Mouse (Mus musculus): ENCODE measurements around the gene Gm44790.
A peak's percentile ranks its signal among the peaks of the same experiment; 100 is the strongest.

Gm44790 gene

GRCm38 (mm10) chr6:86404100-86404861 lies 22.2 kb upstream of the Gm44790 start, which contains the start of gene Tia1:
TSS of gene Tia1 (plus strand) at chr6:86404219.
- peak; percentile 99 for DNase-seq

DNA sequence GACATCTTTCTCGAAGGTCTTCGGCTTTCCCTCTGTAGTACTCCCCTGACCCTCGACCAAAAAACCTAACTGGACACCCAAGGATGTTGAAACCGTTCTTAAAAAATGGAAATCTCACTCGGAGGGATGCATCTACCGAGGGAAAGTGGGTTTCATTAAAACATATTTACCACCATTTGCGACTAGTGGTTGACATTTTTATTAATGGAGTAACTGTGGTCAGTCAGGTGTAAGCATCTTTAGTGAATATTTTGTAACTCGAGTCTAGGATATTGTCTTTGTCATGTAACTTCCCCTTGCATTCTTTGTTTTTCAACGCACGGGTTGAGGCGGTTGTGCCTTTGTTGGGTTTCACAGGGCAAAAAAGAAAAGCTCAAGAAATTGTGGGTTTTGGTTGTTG lies 21.5 kb upstream of the Gm44790 start:
- DNase-seq: peak in 1 of 2 experiments; percentile 28

GRCm38 (mm10) chr6:86406306-86406705 lies 20.2 kb upstream of the Gm44790 start:
- no peak for DNase-seq

- no peak for DNase-seq
These were observed 7.7 kb upstream of the Gm44790 start for GRCm38 (mm10) chr6:86418711-86419110.

- no peak for DNase-seq
These were observed 7.2 kb upstream of the Gm44790 start for GRCm38 (mm10) chr6:86419239-86419638.

DNA sequence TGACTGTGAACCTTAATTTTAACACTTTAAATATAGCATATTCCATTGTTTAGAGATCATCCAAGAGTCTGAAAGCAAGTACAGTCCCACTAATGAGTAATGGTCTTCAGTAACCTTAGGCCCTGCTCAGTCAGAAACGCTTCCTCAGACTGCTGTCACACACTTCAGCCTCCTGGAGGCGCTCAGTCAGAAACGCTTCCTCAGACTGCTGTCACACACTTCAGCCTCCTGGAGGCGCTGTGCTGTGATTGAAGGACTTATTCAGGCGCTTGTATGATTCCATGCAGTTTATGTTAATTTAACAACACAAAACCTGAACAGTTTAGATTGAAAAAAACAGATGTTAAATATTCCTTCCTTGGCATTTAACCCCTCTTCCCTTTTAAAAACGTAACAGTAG lies 6.0 kb upstream of the Gm44790 start:
- DNase-seq: peak in 1 of 2 experiments; percentile 34

- DNase-seq: no peak
These were observed 5.1 kb downstream of the Gm44790 start for GRCm38 (mm10) chr6:86431531-86431930.

GRCm38 (mm10) chr6:86433696-86434095 lies 7.2 kb downstream of the Gm44790 start:
- no peak for DNase-seq

DNA sequence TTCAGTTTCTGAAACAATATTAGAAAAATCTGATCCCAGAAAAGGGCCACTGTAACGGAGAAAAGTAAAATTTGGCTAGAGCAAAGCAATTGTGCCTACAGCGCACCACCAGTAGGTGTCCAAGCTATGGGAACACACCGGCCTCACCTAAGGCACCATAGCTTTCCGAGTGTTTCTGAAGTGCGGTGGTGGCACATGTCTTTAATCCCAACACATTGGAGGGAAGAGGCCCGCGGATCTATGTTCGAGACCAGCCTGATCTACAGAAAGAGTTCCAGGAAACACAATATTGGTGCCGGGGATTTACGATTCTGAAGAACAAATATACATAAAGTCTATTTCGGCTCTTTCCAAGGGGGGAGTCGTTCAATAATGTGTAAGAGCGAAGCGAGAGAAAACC lies 11.3 kb downstream of the Gm44790 start:
- DNase-seq: peak; percentile 49 to 60

GRCm38 (mm10) chr6:86438272-86439118 lies 12.0 kb downstream of the Gm44790 start, which contains the start of gene C87436:
TSS of gene C87436 (plus strand) at chr6:86438374.
- DNase-seq: peak; percentile 94 to 95

DNA sequence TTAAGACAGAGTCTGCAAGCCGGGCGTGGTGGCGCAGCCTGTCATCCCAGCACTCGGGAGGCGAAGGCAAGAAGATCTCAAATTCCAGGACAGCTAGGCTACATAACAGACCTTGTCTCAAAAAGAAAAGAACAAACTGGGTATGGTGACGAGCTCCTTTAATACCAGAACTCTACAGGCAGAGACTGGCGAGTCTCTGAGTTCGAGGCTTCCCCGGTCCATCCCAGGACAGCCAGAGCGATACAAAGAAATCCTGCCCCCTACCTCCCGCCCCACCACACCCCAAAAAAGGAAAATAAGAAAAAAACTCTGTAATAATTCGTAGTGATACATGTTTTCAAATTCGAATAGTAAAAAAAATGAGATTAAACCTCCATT lies 12.7 kb downstream of the Gm44790 start:
- no peak for DNase-seq

DNA sequence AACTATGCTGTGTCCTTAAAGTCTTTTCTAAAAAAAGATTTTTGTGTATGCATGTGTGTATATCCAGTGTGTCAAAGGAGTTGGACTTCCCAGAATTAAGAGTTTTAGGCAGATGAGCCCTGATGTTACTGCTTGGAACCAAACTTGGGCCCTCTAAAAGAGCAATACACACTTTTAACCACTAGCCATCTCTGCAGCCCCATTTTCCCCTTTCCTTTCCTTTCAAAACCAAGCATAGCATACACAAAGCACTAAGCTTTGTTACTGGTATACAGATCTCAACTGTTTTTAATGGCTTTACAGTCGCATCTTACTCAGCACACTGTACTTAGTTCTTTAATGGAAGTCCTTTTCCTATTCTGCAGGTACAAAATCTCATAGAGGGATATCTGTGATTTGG lies 13.1 kb downstream of the Gm44790 start:
- DNase-seq: no peak

DNA sequence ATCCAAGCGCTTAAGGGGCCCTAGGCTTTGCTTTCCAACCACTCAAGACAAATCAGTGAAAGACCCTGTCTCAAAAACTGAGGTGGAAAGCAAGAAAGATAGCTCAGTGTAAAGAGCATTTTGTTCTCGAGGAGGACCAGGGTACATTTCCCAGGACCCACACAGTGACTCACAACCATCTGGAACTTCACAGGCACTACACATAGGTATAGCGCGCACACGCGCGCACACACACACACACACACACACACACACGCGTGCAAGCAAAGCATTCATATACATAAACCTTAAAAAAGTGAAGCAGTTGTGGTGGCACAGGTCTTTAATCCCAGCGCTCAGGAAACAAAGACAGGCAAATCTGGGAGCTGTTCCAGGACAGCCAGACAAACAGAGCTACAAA lies 15.1 kb downstream of the Gm44790 start:
- DNase-seq: no peak

DNA sequence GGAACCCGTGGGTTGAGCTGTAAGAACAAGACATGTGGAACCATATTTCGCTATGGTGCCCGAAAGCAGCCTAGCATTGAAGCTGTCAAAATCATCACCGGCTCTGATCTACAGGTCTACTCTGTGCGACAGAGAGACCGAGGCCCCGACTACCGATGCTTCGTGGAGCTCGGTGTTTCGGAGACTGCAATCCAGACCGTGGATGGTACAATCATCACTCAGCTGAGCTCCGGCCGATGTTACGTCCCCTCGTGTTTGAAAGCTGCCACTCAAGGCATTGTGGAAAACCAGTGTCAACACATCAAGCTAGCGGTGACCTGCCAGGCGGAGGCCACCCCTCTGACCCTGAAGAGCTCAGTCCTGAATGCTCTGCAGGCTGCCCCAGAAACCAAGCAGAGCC lies 19.1 kb downstream of the Gm44790 start:
- DNase-seq: no peak

GRCm38 (mm10) chr6:86446927-86447568 lies 20.6 kb downstream of the Gm44790 start:
- DNase-seq: no peak

- DNase-seq: no peak
These were observed 30.3 kb downstream of the Gm44790 start for GRCm38 (mm10) chr6:86456727-86457126.

DNA sequence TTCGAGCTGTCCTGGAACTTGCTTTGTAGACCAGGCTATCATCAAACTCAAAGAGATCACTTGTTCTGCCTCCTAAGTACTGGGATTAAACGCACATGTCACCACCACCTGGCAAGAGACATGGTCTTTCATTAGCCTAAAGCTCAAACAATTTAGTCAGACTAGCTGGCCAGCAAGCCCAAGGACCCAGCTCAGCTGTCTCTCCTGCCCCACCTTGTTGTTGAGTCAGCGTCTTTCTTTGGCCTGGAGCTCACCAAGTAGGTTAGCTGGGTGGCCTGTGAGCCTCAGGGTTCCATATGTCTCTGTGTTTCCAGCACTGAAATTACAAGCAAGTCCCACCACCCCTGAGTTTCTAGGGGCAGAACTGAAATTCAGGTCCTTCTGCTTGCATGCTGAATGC lies 36.6 kb downstream of the Gm44790 start:
- DNase-seq: no peak

GRCm38 (mm10) chr6:86471317-86471716 lies 44.9 kb downstream of the Gm44790 start:
- no peak for DNase-seq

DNA sequence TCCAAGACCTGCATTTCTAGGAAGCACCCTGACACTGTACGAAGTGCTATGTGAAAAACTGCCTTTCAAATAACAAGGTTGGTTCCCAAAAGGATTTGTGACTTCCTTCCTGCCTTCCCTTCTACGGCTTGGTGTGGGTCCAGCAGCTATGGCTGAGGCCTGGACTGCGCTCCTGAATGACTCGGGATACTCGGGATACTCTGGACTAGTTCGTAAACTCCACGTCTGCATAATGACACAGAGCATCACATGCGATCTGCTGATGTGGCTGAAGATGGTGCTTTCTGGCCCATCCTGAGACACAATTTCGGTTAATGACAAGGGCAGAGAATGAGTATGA lies 45.3 kb downstream of the Gm44790 start:
- no peak for DNase-seq

DNA sequence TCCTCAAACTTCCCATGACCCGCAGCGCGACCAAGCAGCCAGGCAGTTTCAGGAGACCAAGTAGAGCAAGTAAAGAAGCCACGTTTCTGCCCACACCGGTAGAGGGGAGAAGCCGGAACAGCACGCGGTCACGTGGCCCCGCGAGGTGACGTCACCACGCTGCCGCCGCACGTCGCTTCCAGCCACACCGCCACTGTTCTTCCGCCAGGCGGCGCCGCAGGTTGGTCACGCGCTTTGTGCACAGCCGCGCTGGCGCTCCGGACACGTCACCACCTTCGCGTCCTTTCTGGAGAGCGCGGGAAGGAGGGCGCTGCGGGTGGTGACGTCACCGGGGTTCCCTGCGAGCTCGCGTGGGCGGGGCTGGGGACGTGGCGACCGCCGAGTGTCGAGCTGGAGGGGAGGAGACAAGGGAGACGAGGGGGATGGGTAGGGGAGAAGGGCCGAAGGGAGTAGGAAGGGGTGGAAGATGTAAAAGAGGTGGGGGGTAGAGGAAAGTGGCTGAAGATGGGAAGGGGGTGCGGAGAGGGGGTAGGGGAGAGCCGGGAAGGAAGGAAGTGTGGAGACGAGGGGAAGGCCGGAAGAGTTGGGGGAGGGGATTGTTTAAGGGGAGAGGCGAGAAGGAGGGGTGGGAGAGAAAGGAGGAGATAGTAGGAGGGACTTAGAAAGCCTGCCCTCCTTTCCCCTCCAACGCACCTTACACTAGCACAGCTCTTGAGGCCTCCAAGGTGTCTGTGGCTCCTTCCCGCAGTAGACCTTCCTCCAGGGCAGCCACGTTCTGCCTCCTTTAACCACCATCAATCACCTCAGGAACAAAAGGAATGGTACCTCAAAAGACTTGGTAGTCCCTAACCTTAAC lies 45.9 kb downstream of the Gm44790 start:
- DNase-seq: peak; percentile 100

- peak; percentile 32 to 48 for DNase-seq
These were observed 46.6 kb downstream of the Gm44790 start for GRCm38 (mm10) chr6:86473077-86473476.

DNA sequence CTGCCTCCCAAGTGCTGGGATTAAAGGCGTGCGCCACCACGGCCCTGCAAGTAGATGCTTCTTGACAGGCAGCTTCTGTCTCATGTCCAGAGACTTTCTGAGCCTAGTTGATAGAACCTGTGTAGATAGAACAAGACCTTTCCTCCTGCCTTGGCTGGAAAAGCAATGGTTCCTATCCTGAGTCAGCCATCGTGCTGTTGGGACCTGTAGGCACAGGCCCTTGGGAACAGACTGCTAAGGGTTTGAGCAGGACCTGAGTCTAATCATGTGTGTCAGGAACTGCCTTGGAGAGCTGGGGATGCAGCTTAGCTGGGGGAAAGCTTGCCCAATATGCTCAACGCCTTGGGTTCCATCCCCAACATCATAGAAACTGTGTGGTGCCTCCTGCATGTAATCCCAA lies 47.6 kb downstream of the Gm44790 start:
- DNase-seq: no peak
